In genomic region chr19:7066034-7066827, GRCm38 (mm10) we compare ENCODE assay signal across 8 mouse cellular contexts. TPM values are rescaled to one million over a fixed set of nuclear protein-coding genes. Genes with fewer than 3 reads are reported as not detected.
DNase-seq lines count a peak whose midpoint lies in the region; ATAC-seq lines count a peak whose summit lies in the region.

No protein-coding gene starts in this region.

- ATAC-seq in embryonic facial prominence, embryonic 12.5 days (ENCODE audit: insufficient number of reproducible peaks, insufficient read depth, low FRiP score, low TSS enrichment): no peak
- no peak for ATAC-seq in hindbrain, embryonic 12.5 days (ENCODE audit: low FRiP score)
- no peak for ATAC-seq in limb, embryonic 12.5 days (ENCODE audit: insufficient number of reproducible peaks, insufficient read depth, low FRiP score, low TSS enrichment, low read depth)
- ATAC-seq in neural tube, embryonic 14.5 days (ENCODE audit: low read depth): no peak

- no peaks in the 10 kb centered on the region for H3K9me3 ChIP-seq in embryonic facial prominence, embryonic 12.5 days
- H3K9me3 ChIP-seq in hindbrain, embryonic 12.5 days (replicated peaks): no peaks in the 10 kb centered on the region
- no peaks in the 10 kb centered on the region for H3K9me3 ChIP-seq in limb, embryonic 12.5 days
- H3K9me3 ChIP-seq in neural tube, embryonic 14.5 days (ENCODE audit: control insufficient read depth, low read length): no peaks in the 10 kb centered on the region

- 0 out of 2 replicates have a peak overlapping the region, but pooled peaks have one; percentile 5 for H3K4me2 ChIP-seq in embryonic facial prominence, embryonic 12.5 days (replicated peaks)
- peak overlapping the region; percentile 17; the same call in 1 of the 2 replicates for H3K4me2 ChIP-seq in hindbrain, embryonic 12.5 days (replicated peaks)
- H3K4me2 ChIP-seq in limb, embryonic 12.5 days: no peak overlapping the region; the same call in 1 of the 2 replicates
- no peak overlapping the region for H3K4me2 ChIP-seq in neural tube, embryonic 14.5 days (ENCODE audit: low read depth, low read length)

- H3K4me3 ChIP-seq in embryonic facial prominence, embryonic 12.5 days: no peak overlapping the region
- no peak overlapping the region for H3K4me3 ChIP-seq in hindbrain, embryonic 12.5 days
- H3K4me3 ChIP-seq in limb, embryonic 12.5 days (replicated peaks): no peak overlapping the region
- H3K4me3 ChIP-seq in neural tube, embryonic 14.5 days (ENCODE audit: low read depth, low read length): no peak overlapping the region

- H3K4me1 ChIP-seq in embryonic facial prominence, embryonic 12.5 days: peaks cover 45% of the 10 kb centered on the region
- H3K4me1 ChIP-seq in hindbrain, embryonic 12.5 days: peaks cover 54% of the 10 kb centered on the region
- H3K4me1 ChIP-seq in limb, embryonic 12.5 days (replicated peaks): peaks cover 52% of the 10 kb centered on the region
- peaks cover 47% of the 10 kb centered on the region for H3K4me1 ChIP-seq in neural tube, embryonic 14.5 days (ENCODE audit: control insufficient read depth, insufficient read depth, low read length)

- DNase-seq in right cerebral cortex, postnatal 4 days: peak; percentile 57
- DNase-seq in right cerebral cortex, adult 2 months (ENCODE audit: low spot score in 2 of 2): no peak
- no peak for DNase-seq in layer of hippocampus, postnatal 14 days (ENCODE audit: low spot score in 2 of 2)
- no peak for DNase-seq in layer of hippocampus, adult 8-10 months (ENCODE audit: low spot score in 2 of 2)

- peak overlapping the region; percentile 37; the same call in 1 of the 2 replicates for H3K27ac ChIP-seq in embryonic facial prominence, embryonic 12.5 days
- peak overlapping the region; percentile 48; the same call in 1 of the 2 replicates for H3K27ac ChIP-seq in hindbrain, embryonic 12.5 days
- no peak overlapping the region for H3K27ac ChIP-seq in limb, embryonic 12.5 days
- H3K27ac ChIP-seq in neural tube, embryonic 14.5 days (ENCODE audit: low read depth, low read length): no peak overlapping the region

- H3K9ac ChIP-seq in embryonic facial prominence, embryonic 12.5 days: peak overlapping the region; percentile 36; the same call in 1 of the 2 replicates
- no peak overlapping the region for H3K9ac ChIP-seq in hindbrain, embryonic 12.5 days
- H3K9ac ChIP-seq in limb, embryonic 12.5 days (replicated peaks): peak overlapping the region; percentile 24; the same call in 1 of the 2 replicates
- 0 out of 2 replicates have a peak overlapping the region, but pooled peaks have one; percentile 7 for H3K9ac ChIP-seq in neural tube, embryonic 14.5 days (replicated peaks; ENCODE audit: low read depth, low read length)

- no peaks in the 10 kb centered on the region for H3K36me3 ChIP-seq in embryonic facial prominence, embryonic 12.5 days
- no peaks in the 10 kb centered on the region for H3K36me3 ChIP-seq in hindbrain, embryonic 12.5 days
- no peaks in the 10 kb centered on the region for H3K36me3 ChIP-seq in limb, embryonic 12.5 days
- no peaks in the 10 kb centered on the region for H3K36me3 ChIP-seq in neural tube, embryonic 14.5 days (ENCODE audit: control insufficient read depth, insufficient read depth, low read length)

- 36% methylated on average over 15 of the region's 15 CpGs for WGBS in embryonic facial prominence, embryonic 12.5 days
- WGBS in hindbrain, embryonic 12.5 days: 33% methylated on average over 15 of the region's 15 CpGs
- 37% methylated on average over 15 of the region's 15 CpGs for WGBS in limb, embryonic 12.5 days
- 27% methylated on average over 15 of the region's 15 CpGs for WGBS in neural tube, embryonic 14.5 days

- 0 out of 2 replicates have a peak, but pooled peaks cover 10% of the 10 kb centered on the region for H3K27me3 ChIP-seq in embryonic facial prominence, embryonic 12.5 days
- H3K27me3 ChIP-seq in hindbrain, embryonic 12.5 days: peaks cover 26% of the 10 kb centered on the region
- peaks cover 44% of the 10 kb centered on the region for H3K27me3 ChIP-seq in limb, embryonic 12.5 days
- H3K27me3 ChIP-seq in neural tube, embryonic 14.5 days (ENCODE audit: control insufficient read depth, insufficient read depth, low read length): no peaks in the 10 kb centered on the region; the same call in 1 of the 2 replicates

RNA-seq across cellular contexts. Expression of gene Macrod1, which starts 9.6 kb away (rescaled TPM):
- polyA plus RNA-seq in embryonic facial prominence, embryonic 12.5 days (2016; fragmentation: Nextera tagmentation; extraction: Ambion mirVana): 11.3 and 12.2 TPM in 2 replicates
- 5.6 TPM in 2 replicates for polyA plus RNA-seq in hindbrain, embryonic 12.5 days (2016; fragmentation: Nextera tagmentation; extraction: Ambion mirVana)
- 12.3 and 13.2 TPM in 2 replicates for polyA plus RNA-seq in limb, embryonic 12.5 days (2016; fragmentation: Nextera tagmentation; extraction: Ambion mirVana)
- 4.7 and 5.6 TPM in 2 replicates for polyA plus RNA-seq in neural tube, embryonic 14.5 days (2014; fragmentation: Nextera tagmentation; extraction: Ambion mirVana)
- 10 to 100 TPM; 10.3 to 11.6 TPM for total RNA-seq in layer of hippocampus, postnatal 14 days (2021)
- total RNA-seq in layer of hippocampus, adult 8-10 months (2022): 10 to 100 TPM; 19.2 to 21.4 (median 20.1) TPM

RNA-seq across cellular contexts. Expression of gene Stip1, which starts 26.5 kb away (rescaled TPM):
- polyA plus RNA-seq in embryonic facial prominence, embryonic 12.5 days (2016; fragmentation: Nextera tagmentation; extraction: Ambion mirVana): 273 and 275 TPM in 2 replicates
- 267 and 269 TPM in 2 replicates for polyA plus RNA-seq in hindbrain, embryonic 12.5 days (2016; fragmentation: Nextera tagmentation; extraction: Ambion mirVana)
- 292 and 312 TPM in 2 replicates for polyA plus RNA-seq in limb, embryonic 12.5 days (2016; fragmentation: Nextera tagmentation; extraction: Ambion mirVana)
- polyA plus RNA-seq in neural tube, embryonic 14.5 days (2014; fragmentation: Nextera tagmentation; extraction: Ambion mirVana): 207 and 215 TPM in 2 replicates
- total RNA-seq in layer of hippocampus, postnatal 14 days (2021): 100 to 1,000 TPM; 136 to 159 TPM
- total RNA-seq in layer of hippocampus, adult 8-10 months (2022): 100 to 1,000 TPM; 155 to 228 (median 191) TPM

RNA-seq across cellular contexts. Expression of gene Flrt1, which starts 39.3 kb away (rescaled TPM):
- 6.6 and 6.8 TPM in 2 replicates for polyA plus RNA-seq in embryonic facial prominence, embryonic 12.5 days (2016; fragmentation: Nextera tagmentation; extraction: Ambion mirVana)
- polyA plus RNA-seq in hindbrain, embryonic 12.5 days (2016; fragmentation: Nextera tagmentation; extraction: Ambion mirVana): 5.5 and 6.6 TPM in 2 replicates
- polyA plus RNA-seq in limb, embryonic 12.5 days (2016; fragmentation: Nextera tagmentation; extraction: Ambion mirVana): 3.5 and 4.4 TPM in 2 replicates
- polyA plus RNA-seq in neural tube, embryonic 14.5 days (2014; fragmentation: Nextera tagmentation; extraction: Ambion mirVana): 11.0 and 13.3 TPM in 2 replicates
- 10 to 100 TPM; 21.8 to 22.6 TPM for total RNA-seq in layer of hippocampus, postnatal 14 days (2021)
- 10 to 100 TPM; 18.9 to 23.5 (median 21.5) TPM for total RNA-seq in layer of hippocampus, adult 8-10 months (2022)

RNA-seq across cellular contexts. Expression of gene Fermt3, which starts 47.0 kb away (rescaled TPM):
- polyA plus RNA-seq in embryonic facial prominence, embryonic 12.5 days (2016; fragmentation: Nextera tagmentation; extraction: Ambion mirVana): 6.5 and 7.2 TPM in 2 replicates
- 6.3 and 6.5 TPM in 2 replicates for polyA plus RNA-seq in hindbrain, embryonic 12.5 days (2016; fragmentation: Nextera tagmentation; extraction: Ambion mirVana)
- 7.1 and 7.8 TPM in 2 replicates for polyA plus RNA-seq in limb, embryonic 12.5 days (2016; fragmentation: Nextera tagmentation; extraction: Ambion mirVana)
- polyA plus RNA-seq in neural tube, embryonic 14.5 days (2014; fragmentation: Nextera tagmentation; extraction: Ambion mirVana): 1.9 and 4.9 TPM in 2 replicates
- total RNA-seq in layer of hippocampus, postnatal 14 days (2021): 1 to 10 TPM; 3.6 to 5.4 TPM
- total RNA-seq in layer of hippocampus, adult 8-10 months (2022): 10 to 100 TPM in 2 of 4 experiments, 1 to 10 TPM in 2; 3.7 to 17.8 (median 9.2) TPM

Comparison
In these comparisons a context has a peak if more than half of its experiments do, and no peak if none do; other contexts are left out.
1. H3K27ac ChIP-seq: peak in embryonic facial prominence, embryonic 12.5 days (single experiment) and hindbrain, embryonic 12.5 days (single experiment); none in limb, embryonic 12.5 days (single experiment) and neural tube, embryonic 14.5 days (single experiment).
2. H3K4me2 ChIP-seq: peak in embryonic facial prominence, embryonic 12.5 days (single experiment) and hindbrain, embryonic 12.5 days (single experiment); none in limb, embryonic 12.5 days (single experiment) and neural tube, embryonic 14.5 days (single experiment).